In genomic region chr5:149166011-149166410, GRCm38 (mm10) we compare ENCODE assay signal across 32 mouse cellular contexts.
"Had no signal": no experiment of that assay in that cellular context is flagged by ENCODE, and none has a peak within 500 bp of the region (broad histone marks: within the 10 kb centered on the region; RNA-seq: fewer than 3 reads in every experiment).

No protein-coding gene starts in this region.

- H3K4me3 ChIP-seq: limb, embryonic 10.5 days; limb, embryonic 12.5 days; limb, embryonic 13.5 days; limb, embryonic 15.5 days; liver, embryonic 12.5 days; liver, embryonic 13.5 days; liver, embryonic 15.5 days; lung, embryonic 15.5 days; megakaryocyte, embryonic 14.5 days; midbrain, embryonic 10.5 days; midbrain, embryonic 12.5 days; midbrain, embryonic 13.5 days; midbrain, embryonic 15.5 days; myocyte; neural tube, embryonic 12.5 days had no signal

- H3K9ac ChIP-seq: limb, embryonic 12.5 days; limb, embryonic 13.5 days; limb, embryonic 15.5 days; liver, embryonic 12.5 days; liver, embryonic 13.5 days; liver, embryonic 14.5 days; liver, embryonic 15.5 days; liver, postnatal 0 days; lung, embryonic 14.5 days; lung, embryonic 15.5 days; midbrain, embryonic 12.5 days; midbrain, embryonic 13.5 days; midbrain, embryonic 15.5 days; neural tube, embryonic 12.5 days had no signal

- H3K27me3 ChIP-seq: limb, embryonic 12.5 days; limb, embryonic 13.5 days; limb, embryonic 15.5 days; liver, embryonic 12.5 days; liver, embryonic 13.5 days; liver, embryonic 15.5 days; lung, embryonic 15.5 days; midbrain, embryonic 12.5 days; midbrain, embryonic 13.5 days; midbrain, embryonic 15.5 days; neural tube, embryonic 12.5 days had no signal

- H3K4me2 ChIP-seq: limb, embryonic 12.5 days; limb, embryonic 13.5 days; limb, embryonic 15.5 days; liver, embryonic 11.5 days; liver, embryonic 12.5 days; liver, embryonic 13.5 days; liver, embryonic 15.5 days; lung, embryonic 14.5 days; lung, embryonic 15.5 days; midbrain, embryonic 11.5 days; midbrain, embryonic 12.5 days; midbrain, embryonic 13.5 days; midbrain, embryonic 15.5 days; neural tube, embryonic 12.5 days had no signal

- H3K27ac ChIP-seq: limb, embryonic 12.5 days; limb, embryonic 13.5 days; limb, embryonic 15.5 days; liver, embryonic 12.5 days; liver, embryonic 13.5 days; liver, embryonic 14.5 days; liver, embryonic 15.5 days; lung, embryonic 15.5 days; macrophage; midbrain, embryonic 12.5 days; midbrain, embryonic 13.5 days; midbrain, embryonic 15.5 days; neural tube, embryonic 12.5 days had no signal

- ATAC-seq: liver, embryonic 12.5 days; liver, postnatal 0 days; lung, postnatal 0 days; midbrain, embryonic 13.5 days; midbrain, embryonic 15.5 days; midbrain, embryonic 16.5 days had no signal

- H3K36me3 ChIP-seq: limb, embryonic 10.5 days; limb, embryonic 12.5 days; limb, embryonic 13.5 days; limb, embryonic 15.5 days; liver, embryonic 12.5 days; liver, embryonic 13.5 days; liver, embryonic 15.5 days; lung, embryonic 15.5 days; midbrain, embryonic 10.5 days; midbrain, embryonic 12.5 days; midbrain, embryonic 13.5 days; midbrain, embryonic 15.5 days; neural tube, embryonic 12.5 days had no signal

- H3K4me1 ChIP-seq: limb, embryonic 12.5 days; limb, embryonic 15.5 days; liver, embryonic 12.5 days; liver, embryonic 13.5 days; midbrain, embryonic 12.5 days; midbrain, embryonic 13.5 days; midbrain, embryonic 15.5 days; neural tube, embryonic 12.5 days had no signal

- H3K9me3 ChIP-seq: limb, embryonic 10.5 days; limb, embryonic 12.5 days; limb, embryonic 13.5 days; limb, embryonic 15.5 days; liver, embryonic 12.5 days; liver, embryonic 13.5 days; liver, embryonic 15.5 days; lung, embryonic 15.5 days; megakaryocyte, embryonic 14.5 days; midbrain, embryonic 10.5 days; midbrain, embryonic 12.5 days; midbrain, embryonic 13.5 days; midbrain, embryonic 15.5 days; neural tube, embryonic 12.5 days had no signal

- DNase-seq: left cerebral cortex, postnatal 4 days; liver; liver, embryonic 13.5 days; liver, postnatal 0 days; lung, adult 18-20 months; lung, adult 2 months; lung, embryonic 14.5 days; lung, postnatal 10 days; lung, postnatal 14 days; lung, postnatal 36 days; lung, postnatal 4 days; midbrain, embryonic 14.5 days had no signal
